Mouse (Mus musculus) gastrocnemius, postnatal 25 days (tissue): ENCODE results near the gene Tex48. TPM values are rescaled to one million over a fixed set of nuclear protein-coding genes. Genes with fewer than 3 reads are reported as not detected.

Source experiments
- DNase-seq: peaks from one replicate; pipeline ENCODE4 v3.0.0; 2022
- long read RNA-seq, 2 experiments: library from polyadenylated mRNA; stranded (forward); transcript quantifications; one replicate each; pipeline ENCODE4 v2.0.0; 2021
- total RNA-seq, 2 experiments: library from RNA; stranded (reverse); gene quantifications; 1 replicate in 1 of 2; 2 replicates in 1 of 2; pipeline ENCODE4 v1.2.3; 2021

Gene Tex48
- not detected for total RNA-seq
- long read RNA-seq, experiment 1, result 0 reads
- long read RNA-seq, experiment 2, result 0 reads

GRCm38 (mm10) chr4:63622378-63622835, at the start of gene Tex48:
Tex48 (minus strand) TSS chr4:63622428.
- no peak for DNase-seq

GRCm38 (mm10) chr4:63668255-63668654, 46.0 kb upstream of the Tex48 start:
- DNase-seq, result no peak

- no peak for DNase-seq
Measured at GRCm38 (mm10) chr4:63665738-63666137, 43.5 kb upstream of the Tex48 start.

GRCm38 (mm10) chr4:63663279-63663678, 41.1 kb upstream of the Tex48 start, which contains the start of gene Gm11214:
Gm11214 (minus strand) TSS chr4:63663379.
- DNase-seq, result no peak

GRCm38 (mm10) chr4:63661857-63662256, 39.6 kb upstream of the Tex48 start:
- DNase-seq, result no peak

GRCm38 (mm10) chr4:63661426-63661825, 39.2 kb upstream of the Tex48 start:
- DNase-seq, result no peak

- no peak for DNase-seq
Measured at GRCm38 (mm10) chr4:63659775-63660174, 37.5 kb upstream of the Tex48 start.

GRCm38 (mm10) chr4:63659086-63659485, 36.9 kb upstream of the Tex48 start:
- no peak for DNase-seq

GRCm38 (mm10) chr4:63654381-63654780, 32.2 kb upstream of the Tex48 start:
- DNase-seq, result no peak

- no peak for DNase-seq
Measured at GRCm38 (mm10) chr4:63643956-63644726, 21.9 kb upstream of the Tex48 start.

GRCm38 (mm10) chr4:63639842-63640241, 17.6 kb upstream of the Tex48 start:
- DNase-seq, result no peak

- no peak for DNase-seq
Measured at GRCm38 (mm10) chr4:63638603-63639002, 16.4 kb upstream of the Tex48 start.

- no peak for DNase-seq
Measured at GRCm38 (mm10) chr4:63633181-63633580, 11.0 kb upstream of the Tex48 start.

- DNase-seq, result no peak
Measured at GRCm38 (mm10) chr4:63627111-63627510, 4.9 kb upstream of the Tex48 start.

GRCm38 (mm10) chr4:63625563-63626080, 3.4 kb upstream of the Tex48 start:
- DNase-seq, result no peak

- no peak for DNase-seq
Measured at GRCm38 (mm10) chr4:63621861-63622260, 367 bp downstream of the Tex48 start.

- no peak for DNase-seq
Measured at GRCm38 (mm10) chr4:63608391-63608790, 13.8 kb downstream of the Tex48 start.

- DNase-seq, result no peak
Measured at GRCm38 (mm10) chr4:63605968-63606367, 16.3 kb downstream of the Tex48 start.

GRCm38 (mm10) chr4:63605545-63605944, 16.7 kb downstream of the Tex48 start:
- DNase-seq, result no peak

- DNase-seq, result no peak
Measured at GRCm38 (mm10) chr4:63604945-63605344, 17.3 kb downstream of the Tex48 start, which contains the start of gene Gm11213. Gm11213 (minus strand) TSS chr4:63605261.

GRCm38 (mm10) chr4:63601263-63601662, 21.0 kb downstream of the Tex48 start:
- no peak for DNase-seq

GRCm38 (mm10) chr4:63600786-63601185, 21.4 kb downstream of the Tex48 start:
- DNase-seq, result no peak

- DNase-seq, result no peak
Measured at GRCm38 (mm10) chr4:63596010-63596409, 26.2 kb downstream of the Tex48 start.

GRCm38 (mm10) chr4:63595259-63595658, 27.0 kb downstream of the Tex48 start:
- no peak for DNase-seq
